Mouse (Mus musculus): ENCODE data around the gene Bud31. TPM values are rescaled to one million over a fixed set of nuclear protein-coding genes. Genes with fewer than 3 reads are reported as not detected.

Gene Bud31
- polyA plus RNA-seq, 1 experiment from 2014 or later = 205 TPM

GRCm38 (mm10) chr5:145167306-145167661, 27.1 kb downstream of the Bud31 start:
- Histone ChIP-seq H3K27me3 (ENCODE audit: control insufficient read depth, insufficient read depth, low read length) (no peaks in the 10 kb centered on the region), H3K4me1 (ENCODE audit: control insufficient read depth, insufficient read depth, low read length) (peaks cover 15% of the 10 kb centered on the region; the same call in 1 of the 2 replicates), H3K36me3 (ENCODE audit: control insufficient read depth, insufficient read depth, low read length) (peaks cover 33% of the 10 kb centered on the region), H3K9me3 (ENCODE audit: control insufficient read depth, low read length) (no peaks in the 10 kb centered on the region), H3K4me3 (ENCODE audit: low read length) (peak overlapping the region; percentile 68), H3K27ac (ENCODE audit: low read depth, low read length) (peak overlapping the region; percentile 30; the same call in 1 of the 2 replicates), H3K4me2 (replicated peaks; ENCODE audit: low read depth, low read length) (peak overlapping the region; percentile 78), H3K9ac (ENCODE audit: low read depth, low read length) (peak overlapping the region; percentile 86)
- WGBS = under 1% methylated on average over 24 of the region's 28 CpGs
- peak; percentile 50; the same call in 1 of the 2 replicates for ATAC-seq (ENCODE audit: low FRiP score, low TSS enrichment)

GRCm38 (mm10) chr5:145178461-145178980, 38.4 kb downstream of the Bud31 start:
- Histone ChIP-seq H3K4me2 (replicated peaks; ENCODE audit: low read depth, low read length) (no peak overlapping the region), H3K9ac (ENCODE audit: low read depth, low read length) (no peak overlapping the region), H3K27ac (ENCODE audit: low read depth, low read length) (no peak overlapping the region), H3K36me3 (ENCODE audit: control insufficient read depth, insufficient read depth, low read length) (peaks cover 99% of the 10 kb centered on the region), H3K27me3 (ENCODE audit: control insufficient read depth, insufficient read depth, low read length) (no peaks in the 10 kb centered on the region), H3K9me3 (ENCODE audit: control insufficient read depth, low read length) (no peaks in the 10 kb centered on the region), H3K4me3 (ENCODE audit: low read length) (no peak overlapping the region), H3K4me1 (ENCODE audit: control insufficient read depth, insufficient read depth, low read length) (no peaks in the 10 kb centered on the region)
- 80% methylated on average over 18 of the region's 18 CpGs for WGBS
- ATAC-seq (ENCODE audit: low FRiP score, low TSS enrichment) = no peak

- Histone ChIP-seq H3K27me3 (ENCODE audit: control insufficient read depth, insufficient read depth, low read length) (no peaks in the 10 kb centered on the region), H3K4me2 (replicated peaks; ENCODE audit: low read depth, low read length) (no peak overlapping the region), H3K4me3 (ENCODE audit: low read length) (no peak overlapping the region), H3K27ac (ENCODE audit: low read depth, low read length) (no peak overlapping the region), H3K36me3 (ENCODE audit: control insufficient read depth, insufficient read depth, low read length) (peaks cover 68% of the 10 kb centered on the region), H3K9me3 (ENCODE audit: control insufficient read depth, low read length) (no peaks in the 10 kb centered on the region), H3K9ac (ENCODE audit: low read depth, low read length) (no peak overlapping the region), H3K4me1 (ENCODE audit: control insufficient read depth, insufficient read depth, low read length) (peaks cover 3% of the 10 kb centered on the region; the same call in 1 of the 2 replicates)
- 83% methylated on average over 2 of the region's 2 CpGs for WGBS
- no peak for ATAC-seq (ENCODE audit: low FRiP score, low TSS enrichment)
Observed at GRCm38 (mm10) chr5:145185244-145185643, 45.1 kb downstream of the Bud31 start.

GRCm38 (mm10) chr5:145189416-145189815, 49.3 kb downstream of the Bud31 start:
- peaks cover 31% of the 10 kb centered on the region for H3K36me3 ChIP-seq (ENCODE audit: control insufficient read depth, insufficient read depth, low read length)
- H3K9ac ChIP-seq (ENCODE audit: low read depth, low read length) = no peak overlapping the region
- H3K4me2 ChIP-seq (replicated peaks; ENCODE audit: low read depth, low read length) = no peak overlapping the region
- H3K27me3 ChIP-seq (ENCODE audit: control insufficient read depth, insufficient read depth, low read length) = no peaks in the 10 kb centered on the region
- no peak for ATAC-seq (ENCODE audit: low FRiP score, low TSS enrichment)
- H3K9me3 ChIP-seq (ENCODE audit: control insufficient read depth, low read length) = no peaks in the 10 kb centered on the region
- H3K27ac ChIP-seq (ENCODE audit: low read depth, low read length) = no peak overlapping the region
- H3K4me3 ChIP-seq (ENCODE audit: low read length) = no peak overlapping the region
- H3K4me1 ChIP-seq (ENCODE audit: control insufficient read depth, insufficient read depth, low read length) = peaks cover 12% of the 10 kb centered on the region; the same call in 1 of the 2 replicates
- WGBS = 93% methylated on average over 6 of the region's 6 CpGs

GRCm38 (mm10) chr5:145190373-145190772, 50.2 kb downstream of the Bud31 start:
- 0 out of 2 replicates have a peak, but pooled peaks have one; percentile 9 for ATAC-seq (ENCODE audit: low FRiP score, low TSS enrichment)
- peaks cover 34% of the 10 kb centered on the region for H3K36me3 ChIP-seq (ENCODE audit: control insufficient read depth, insufficient read depth, low read length)

GRCm38 (mm10) chr5:145190875-145191798, 51.0 kb downstream of the Bud31 start:
- Histone ChIP-seq H3K36me3 (ENCODE audit: control insufficient read depth, insufficient read depth, low read length) (peaks cover 30% of the 10 kb centered on the region), H3K27me3 (ENCODE audit: control insufficient read depth, insufficient read depth, low read length) (no peaks in the 10 kb centered on the region), H3K4me3 (ENCODE audit: low read length) (peak overlapping the region; percentile 95)

More at GRCm38 (mm10) chr5:145190373-145190772, 50.2 kb downstream of the Bud31 start:
- 51% methylated on average over 5 of the region's 5 CpGs for WGBS
- Histone ChIP-seq H3K27ac (ENCODE audit: low read depth, low read length) (no peak overlapping the region), H3K27me3 (ENCODE audit: control insufficient read depth, insufficient read depth, low read length) (no peaks in the 10 kb centered on the region), H3K4me2 (replicated peaks; ENCODE audit: low read depth, low read length) (peak overlapping the region; percentile 89), H3K4me1 (ENCODE audit: control insufficient read depth, insufficient read depth, low read length) (peaks cover 12% of the 10 kb centered on the region; the same call in 1 of the 2 replicates), H3K9me3 (ENCODE audit: control insufficient read depth, low read length) (no peaks in the 10 kb centered on the region), H3K4me3 (ENCODE audit: low read length) (peak overlapping the region; percentile 95), H3K9ac (ENCODE audit: low read depth, low read length) (peak overlapping the region; percentile 97)

GRCm38 (mm10) chr5:145191962-145192361, 51.8 kb downstream of the Bud31 start, which contains the start of gene Atp5j2:
Gene Atp5j2, minus strand, starts transcription at chr5:145192062.
- Histone ChIP-seq H3K27me3 (ENCODE audit: control insufficient read depth, insufficient read depth, low read length) (no peaks in the 10 kb centered on the region), H3K9ac (ENCODE audit: low read depth, low read length) (peak within 1 kb of the TSS; percentile 97), H3K36me3 (ENCODE audit: control insufficient read depth, insufficient read depth, low read length) (peaks cover 22% of the 10 kb centered on the region), H3K27ac (ENCODE audit: low read depth, low read length) (peak within 1 kb of the TSS; percentile 74), H3K9me3 (ENCODE audit: control insufficient read depth, low read length) (no peaks in the 10 kb centered on the region), H3K4me3 (ENCODE audit: low read length) (peak within 1 kb of the TSS; percentile 95), H3K4me2 (replicated peaks; ENCODE audit: low read depth, low read length) (peak within 1 kb of the TSS; percentile 89), H3K4me1 (ENCODE audit: control insufficient read depth, insufficient read depth, low read length) (peaks cover 12% of the 10 kb centered on the region; the same call in 1 of the 2 replicates)
- ATAC-seq (ENCODE audit: low FRiP score, low TSS enrichment) = no peak
- WGBS = 89% methylated on average over 2 of the region's 2 CpGs

More at GRCm38 (mm10) chr5:145190875-145191798, 51.0 kb downstream of the Bud31 start:
- peak overlapping the region; percentile 97 for H3K9ac ChIP-seq (ENCODE audit: low read depth, low read length)
- peaks cover 12% of the 10 kb centered on the region; the same call in 1 of the 2 replicates for H3K4me1 ChIP-seq (ENCODE audit: control insufficient read depth, insufficient read depth, low read length)
- H3K9me3 ChIP-seq (ENCODE audit: control insufficient read depth, low read length) = no peaks in the 10 kb centered on the region
- peak overlapping the region; percentile 89 for H3K4me2 ChIP-seq (replicated peaks; ENCODE audit: low read depth, low read length)
- H3K27ac ChIP-seq (ENCODE audit: low read depth, low read length) = peak overlapping the region; percentile 74
- under 1% methylated on average over 41 of the region's 41 CpGs for WGBS
- ATAC-seq (ENCODE audit: low FRiP score, low TSS enrichment) = peak; percentile 90

All from kidney, embryonic 14.5 days (tissue).